Mouse (Mus musculus) thymus, adult 2 months (tissue): ENCODE measurements around the gene Fam43a.

Source experiments
- CTCF ChIP-seq: fragments of 200-500 bp; IDR thresholded peaks from 2 replicates; pipeline ENCODE4 v1.5.1; 2012; ENCODE audit warnings: mild to moderate bottlenecking, control low read depth, low read length, moderate library complexity, borderline replicate concordance; ENCODE audit not compliant: control insufficient read depth, poor library complexity, insufficient read depth; ENCODE audit errors: extremely low read depth
- POLR2A ChIP-seq: fragments of 200-500 bp; IDR thresholded peaks from 2 replicates; pipeline ENCODE4 v1.6.1; 2012; ENCODE audit warnings: mild to moderate bottlenecking, low read length, control low read depth, moderate library complexity; ENCODE audit not compliant: control insufficient read depth, poor library complexity, insufficient read depth; ENCODE audit errors: extremely low read depth

- no peak for TF ChIP-seq CTCF
- no peak for TF ChIP-seq POLR2A
These were observed 42.7 kb downstream of the Fam43a start for GRCm38 (mm10) chr16:30642229-30642628.
